Mouse (Mus musculus) left cerebral cortex, adult 9 months (tissue): ENCODE results near the gene Crkl.
A peak's percentile ranks its signal among the peaks of the same experiment; 100 is the strongest.

Experiments used
- DNase-seq, 2 experiments: peaks; one replicate each; pipeline ENCODE4 v3.0.0; 2022; ENCODE audit warnings: low spot score in 2 of 2

Crkl gene

DNA sequence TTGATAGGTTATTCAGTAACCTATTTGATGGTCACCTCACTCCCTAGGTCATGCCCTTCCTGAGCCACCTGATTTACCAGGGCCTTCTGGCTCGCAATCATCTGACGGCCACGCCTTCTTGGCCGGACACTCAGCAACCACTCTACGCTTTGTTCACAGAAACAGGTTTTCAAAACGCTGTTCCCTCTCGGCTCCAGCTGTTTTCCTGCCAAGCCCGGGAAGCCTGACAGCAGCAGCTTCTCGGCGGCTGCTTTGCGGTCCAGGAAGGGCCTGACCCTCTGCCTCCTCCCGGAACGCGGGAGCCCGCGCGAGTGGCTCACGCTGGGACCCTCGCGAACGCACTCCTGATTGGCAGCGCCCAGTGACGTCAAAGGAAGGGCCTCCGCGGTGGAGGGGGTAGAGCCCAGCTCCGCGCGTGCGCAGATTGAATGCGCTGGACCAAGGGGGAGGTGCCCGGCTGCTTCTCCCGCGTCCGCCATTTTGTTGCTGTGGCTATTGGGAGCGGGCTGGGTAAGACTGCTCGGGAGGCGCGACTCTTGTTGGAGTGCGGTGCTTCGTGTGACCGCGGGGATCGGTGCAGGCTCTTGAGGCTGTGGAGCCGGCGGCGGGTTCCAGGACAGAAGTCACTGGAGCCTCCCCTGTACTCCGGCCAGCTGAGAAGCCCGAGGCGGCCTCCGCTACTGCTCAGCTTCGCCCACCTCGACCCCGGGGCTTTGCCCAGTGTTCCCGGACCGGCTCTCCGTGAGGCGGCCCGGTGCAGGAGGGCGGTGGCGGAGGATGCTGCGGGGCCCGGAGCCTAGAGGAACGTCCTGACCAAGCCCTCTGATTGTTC is at the start of gene Crkl:
Gene Crkl, plus strand, starts transcription at position 447 of the 832 bp plus-strand sequence.
- peak; percentile 88 to 97 for DNase-seq

- peak in 1 of 2 experiments; percentile 19 for DNase-seq
These were observed 48.9 kb upstream of the Crkl start for GRCm38 (mm10) chr16:17402855-17403254.

GRCm38 (mm10) chr16:17405271-17405696 is 46.5 kb upstream of the Crkl start:
- peak; percentile 79 to 88 for DNase-seq

DNA sequence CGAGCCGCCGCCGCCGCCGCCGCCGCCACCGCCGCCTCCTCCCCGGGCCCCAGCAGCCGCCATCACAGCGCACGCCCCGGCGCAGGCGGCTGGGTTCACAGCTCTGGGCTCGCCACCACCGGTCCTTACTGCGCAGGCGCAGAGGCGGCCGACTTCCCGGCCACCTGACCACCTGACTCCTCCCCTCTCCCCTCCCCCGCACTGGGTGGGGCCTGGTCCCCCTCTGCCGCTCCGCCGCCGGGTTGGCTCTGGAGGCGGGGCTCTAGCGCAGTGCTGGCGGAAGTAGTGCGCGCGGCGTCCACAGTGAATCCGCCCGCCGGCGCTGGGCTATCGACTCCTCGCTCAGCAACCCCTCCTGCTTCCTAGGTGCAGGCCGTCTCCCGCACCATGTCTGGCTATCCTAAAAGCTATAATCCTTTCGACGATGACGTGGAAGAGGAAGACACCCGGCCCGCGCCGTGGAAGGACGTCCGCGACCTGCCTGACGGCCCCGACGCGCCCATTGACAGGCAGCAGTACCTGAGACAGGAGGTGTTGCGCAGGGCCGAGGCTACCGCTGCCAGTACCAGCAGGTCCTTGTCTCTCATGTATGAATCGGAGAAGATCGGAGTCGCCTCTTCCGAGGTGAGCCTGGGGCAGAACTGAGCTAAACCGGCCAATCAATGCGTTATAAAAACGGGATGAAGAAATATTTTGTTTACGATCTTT is 45.9 kb upstream of the Crkl start, which contains the start of the genes Snap29 and Pi4ka:
Gene Snap29, plus strand, starts transcription at position 251 of the 708 bp plus-strand sequence.
Gene Pi4ka, minus strand, starts transcription at position 579 of the 708 bp plus-strand sequence.
- DNase-seq, result peak; percentile 97 to 99

DNA sequence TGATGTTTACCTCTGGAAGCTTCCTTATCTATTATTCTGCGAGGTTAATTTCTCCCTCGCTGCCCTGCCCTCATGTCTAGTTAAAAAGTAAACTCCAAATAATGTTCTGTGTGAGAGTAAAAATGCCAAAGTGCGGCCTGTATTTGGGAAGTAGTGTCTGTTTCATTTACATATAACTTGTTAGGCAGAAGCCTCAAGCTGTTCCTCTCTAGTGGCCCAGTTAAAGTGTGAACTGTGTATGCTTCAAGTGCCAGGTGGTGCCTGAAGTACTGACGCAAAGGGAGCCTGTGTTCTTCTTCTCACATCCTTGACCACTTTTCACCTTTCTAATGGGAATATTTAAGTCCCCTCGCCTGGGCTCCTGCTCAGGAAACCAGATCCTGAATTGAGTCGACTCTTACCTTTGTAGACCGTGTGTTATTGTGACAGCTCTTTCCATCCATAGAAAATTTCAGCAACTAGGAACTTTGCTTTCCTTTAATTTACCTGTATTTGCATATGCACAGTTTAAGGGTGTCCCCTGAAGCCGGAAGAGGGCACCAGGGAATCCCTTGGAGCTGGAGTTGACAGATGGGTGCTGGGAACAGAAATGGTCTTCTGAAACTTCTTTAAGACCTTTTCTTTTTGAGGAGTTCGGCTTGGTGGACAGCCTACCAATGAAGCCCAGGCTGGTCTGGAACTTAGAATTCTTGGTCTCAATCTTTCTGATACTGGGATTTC is 45.1 kb upstream of the Crkl start:
- peak in 1 of 2 experiments; percentile 21 for DNase-seq

DNA sequence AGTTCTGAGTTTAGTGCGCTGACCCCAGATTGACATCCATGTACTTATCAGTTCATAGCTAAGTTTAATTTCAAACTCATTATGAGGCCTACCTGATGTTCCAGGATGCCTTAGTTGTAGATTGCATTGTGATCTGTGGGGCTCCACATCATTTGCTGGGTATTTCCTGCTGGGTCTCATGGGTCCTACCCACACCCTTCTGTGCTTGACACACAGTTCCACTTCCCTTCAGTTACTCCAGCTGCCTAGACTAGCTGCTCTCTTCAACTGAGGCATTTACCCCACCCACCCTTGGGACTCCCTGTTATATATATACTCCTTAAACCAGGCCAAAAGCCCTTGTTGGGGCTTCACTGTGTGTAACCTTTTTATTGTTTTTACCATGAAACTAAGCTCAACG is 42.7 kb upstream of the Crkl start:
- no peak for DNase-seq

DNA sequence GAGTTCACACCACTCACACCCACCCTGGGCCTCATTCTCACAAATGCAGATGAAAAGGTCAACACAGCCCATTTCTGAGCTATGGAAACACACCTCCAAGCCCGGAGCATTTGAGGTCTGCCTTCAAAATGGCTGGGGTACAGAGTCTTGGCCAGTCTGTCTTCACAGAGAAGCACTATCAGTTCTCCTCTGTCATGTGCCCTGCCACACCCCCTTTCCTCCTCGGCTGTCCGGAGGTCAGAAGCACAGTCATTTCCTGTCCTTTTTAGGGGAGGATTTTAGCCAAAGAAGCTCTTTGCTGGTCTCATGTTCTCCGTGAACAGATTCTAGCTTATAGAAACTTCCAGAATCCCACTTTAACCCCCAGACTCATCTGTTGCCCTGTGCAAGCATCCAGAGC is 41.6 kb upstream of the Crkl start:
- no peak for DNase-seq

DNA sequence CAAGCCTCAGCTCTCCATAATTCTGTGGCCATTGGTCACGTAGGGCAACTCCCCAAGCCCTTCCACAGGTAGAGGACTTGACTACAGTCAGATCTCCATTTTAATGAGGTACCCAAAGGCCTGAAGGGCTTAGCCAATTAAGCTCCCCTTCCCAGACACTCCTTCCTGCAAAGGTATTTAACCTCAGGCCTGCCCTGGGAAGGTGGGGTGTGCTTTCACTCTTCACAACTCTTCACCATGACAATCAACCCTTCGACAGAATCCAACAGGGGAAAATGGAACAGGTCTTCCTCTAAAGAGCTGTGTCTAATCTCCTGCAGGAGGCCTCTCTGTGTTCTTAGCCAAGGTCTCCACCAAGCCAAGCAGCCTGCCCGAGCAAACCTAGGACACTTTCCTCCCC is 28.8 kb upstream of the Crkl start:
- no peak for DNase-seq

- DNase-seq, result no peak
These were observed 19.2 kb upstream of the Crkl start for GRCm38 (mm10) chr16:17432576-17432975.

- DNase-seq, result peak; percentile 16 to 31
These were observed 557 bp downstream of the Crkl start for GRCm38 (mm10) chr16:17452373-17452715.

- DNase-seq, result no peak
These were observed 5.1 kb downstream of the Crkl start for GRCm38 (mm10) chr16:17456901-17457300.

DNA sequence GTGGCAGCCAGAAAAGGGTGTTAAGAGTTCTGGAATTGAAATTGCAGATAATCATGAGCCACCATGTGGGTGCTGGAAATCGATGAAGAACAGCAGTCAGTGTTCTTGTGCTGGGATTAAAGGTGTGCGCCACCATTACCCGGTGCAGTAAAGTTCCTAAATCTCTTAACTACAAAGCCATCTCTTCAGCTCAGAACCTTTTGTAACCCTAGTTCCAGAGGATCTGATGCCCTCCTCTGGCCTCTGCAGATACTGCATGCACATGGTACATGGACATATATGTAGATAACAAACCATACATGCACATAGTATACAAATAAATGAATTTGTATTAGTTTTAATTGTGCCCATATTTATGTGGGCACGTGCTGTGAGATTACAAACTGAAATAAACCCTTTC is 8.5 kb downstream of the Crkl start:
- no peak for DNase-seq

- no peak for DNase-seq
These were observed 9.8 kb downstream of the Crkl start for GRCm38 (mm10) chr16:17461596-17461995.

GRCm38 (mm10) chr16:17463184-17463583 is 11.4 kb downstream of the Crkl start:
- DNase-seq, result no peak

DNA sequence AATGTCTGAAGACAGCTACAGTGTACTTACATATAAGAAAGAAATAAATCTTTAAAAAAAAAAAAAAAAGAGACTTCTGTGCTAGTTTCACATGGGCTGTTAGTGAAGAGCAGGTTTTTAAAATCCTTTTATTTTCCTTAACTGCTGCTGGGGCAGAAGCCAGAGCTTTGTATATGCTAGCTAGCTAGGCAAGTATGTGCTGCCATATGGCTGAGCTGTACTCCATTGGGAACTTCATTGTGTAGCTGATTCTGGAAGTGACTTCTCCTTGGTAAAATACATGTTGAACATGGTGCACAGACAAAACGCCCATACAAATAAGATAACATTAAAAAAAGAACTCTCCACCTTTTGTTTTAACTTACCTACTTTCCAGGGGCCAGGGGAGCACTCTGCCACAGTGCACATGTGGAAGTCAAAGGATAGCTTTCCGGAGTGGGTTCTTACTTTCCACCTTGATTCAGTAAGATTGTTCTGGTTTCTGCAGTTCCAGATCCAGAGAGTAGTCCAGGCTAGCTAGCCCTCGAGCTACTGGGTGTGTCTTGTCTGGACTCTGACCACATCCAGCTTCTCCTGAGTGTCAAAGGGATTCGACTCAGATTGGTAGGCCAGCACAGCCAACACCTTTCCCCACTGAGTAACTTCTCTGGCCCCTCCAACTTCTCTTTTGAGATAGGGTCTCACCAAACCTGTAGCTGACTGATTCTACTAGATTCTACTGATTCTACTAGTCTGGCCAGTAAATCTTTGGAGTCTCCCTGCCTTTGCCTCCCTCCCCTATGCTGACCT is 15.3 kb downstream of the Crkl start:
- DNase-seq, result no peak

DNA sequence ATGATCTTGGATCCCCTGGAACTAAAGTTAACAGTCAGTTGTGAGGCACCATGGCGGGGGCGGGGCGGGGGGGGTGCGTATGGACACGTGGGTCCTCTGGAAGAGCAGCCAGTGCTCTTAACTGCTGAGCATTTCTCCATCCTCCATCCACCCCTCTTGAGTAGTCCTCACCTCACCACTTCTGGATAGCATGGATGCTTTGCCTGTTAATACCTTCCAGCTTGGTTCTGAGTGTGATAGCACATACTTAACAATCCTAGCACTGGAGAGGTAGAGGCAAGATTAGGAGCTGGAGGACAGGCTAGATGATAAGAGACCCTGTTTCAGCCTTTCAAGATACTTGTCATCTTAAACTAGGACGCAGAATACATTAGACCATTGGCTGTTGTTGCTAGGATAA is 20.7 kb downstream of the Crkl start:
- DNase-seq, result no peak

GRCm38 (mm10) chr16:17474091-17474490 is 22.3 kb downstream of the Crkl start:
- DNase-seq, result peak in 1 of 2 experiments; percentile 56

DNA sequence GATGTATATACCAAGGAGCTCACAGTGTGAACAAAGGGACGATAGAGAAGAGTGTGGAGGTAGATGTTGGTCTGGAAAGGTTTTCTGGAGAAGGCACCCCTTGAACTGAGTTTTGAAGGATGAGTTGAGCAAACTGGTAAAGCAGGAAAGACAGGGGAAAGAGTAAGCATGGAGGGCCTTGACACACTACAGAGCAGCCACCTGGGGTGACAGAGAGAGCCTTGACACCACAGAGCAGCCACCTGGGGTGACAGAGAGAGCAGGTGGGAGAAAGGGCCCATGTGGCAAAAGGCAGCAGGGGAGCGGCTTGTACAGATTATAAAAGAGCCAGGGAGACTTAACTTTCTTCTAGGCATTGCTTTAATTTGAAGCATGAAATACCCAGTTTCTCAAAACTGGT is 23.0 kb downstream of the Crkl start:
- DNase-seq, result no peak

DNA sequence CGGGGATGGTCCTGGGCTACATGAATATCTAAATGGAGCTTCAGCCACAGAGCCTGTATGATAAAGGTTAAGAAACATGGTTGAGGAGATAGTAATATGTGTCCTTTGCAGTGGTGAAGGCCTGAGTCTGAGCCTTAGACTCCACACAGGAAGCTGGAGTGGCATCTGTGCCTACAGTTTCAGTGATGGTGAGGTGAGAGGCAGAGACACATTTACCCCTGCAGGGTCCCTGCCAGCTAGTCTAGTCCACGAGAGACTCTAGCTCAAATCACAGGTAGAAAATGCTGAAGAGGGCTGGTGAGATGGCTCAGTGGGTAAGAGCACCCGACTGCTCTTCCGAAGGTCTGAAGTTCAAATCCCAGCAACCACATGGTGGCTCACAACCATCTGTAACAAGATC is 23.5 kb downstream of the Crkl start:
- no peak for DNase-seq

DNA sequence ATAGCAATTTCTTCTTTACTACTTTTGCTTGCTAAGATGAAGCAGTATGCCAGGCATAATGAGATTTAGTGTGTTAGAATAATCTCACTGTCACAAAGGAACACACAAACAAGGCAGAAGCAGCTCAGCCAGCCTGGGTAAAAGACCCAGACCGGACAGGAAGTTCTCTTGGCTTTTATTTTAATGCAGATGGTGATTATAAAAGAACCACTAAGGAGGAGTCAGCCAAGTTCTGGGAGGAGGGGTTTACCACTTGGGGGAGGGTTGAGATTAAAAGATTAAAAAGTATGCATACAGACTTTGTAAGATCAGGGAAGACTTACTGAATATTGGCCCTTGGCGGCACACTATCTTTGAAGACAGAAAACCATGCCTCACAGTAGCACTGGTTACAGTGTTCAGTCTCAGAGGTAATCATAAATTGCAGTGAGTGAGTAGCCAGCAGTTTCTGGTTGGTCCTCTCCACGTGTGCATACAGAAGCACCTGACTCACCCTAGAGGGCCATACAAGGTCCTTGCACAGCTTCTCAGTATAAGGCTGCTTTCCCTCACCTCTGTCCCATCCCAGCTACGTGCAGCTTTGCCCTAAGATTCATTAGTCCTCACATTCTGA is 26.6 kb downstream of the Crkl start:
- DNase-seq, result no peak

DNA sequence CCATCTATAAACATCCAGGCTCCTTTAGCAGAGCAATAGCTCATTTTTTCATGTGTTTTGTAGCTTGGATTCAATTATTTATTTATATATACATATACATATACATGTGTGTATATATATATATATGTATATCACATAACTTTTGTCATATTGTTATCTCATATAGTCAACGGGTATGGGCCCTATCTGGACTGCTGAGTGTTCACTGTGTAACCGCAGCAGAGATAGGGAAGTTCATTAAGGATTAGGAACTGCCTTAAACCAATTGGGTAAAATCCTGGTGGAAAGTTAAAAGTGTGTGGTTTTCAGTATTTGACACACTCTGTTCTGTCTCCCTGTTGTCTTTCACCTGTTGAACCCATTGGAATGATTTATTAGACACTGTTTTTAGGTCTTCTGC is 29.7 kb downstream of the Crkl start:
- no peak for DNase-seq
